Mouse (Mus musculus): ENCODE measurements around the gene Mup3.
"Not testable (repeated sequence)": the region's sequence is repeated elsewhere in the genome, so short reads cannot be mapped to it uniquely, and the experiment has no call there.

DNA sequence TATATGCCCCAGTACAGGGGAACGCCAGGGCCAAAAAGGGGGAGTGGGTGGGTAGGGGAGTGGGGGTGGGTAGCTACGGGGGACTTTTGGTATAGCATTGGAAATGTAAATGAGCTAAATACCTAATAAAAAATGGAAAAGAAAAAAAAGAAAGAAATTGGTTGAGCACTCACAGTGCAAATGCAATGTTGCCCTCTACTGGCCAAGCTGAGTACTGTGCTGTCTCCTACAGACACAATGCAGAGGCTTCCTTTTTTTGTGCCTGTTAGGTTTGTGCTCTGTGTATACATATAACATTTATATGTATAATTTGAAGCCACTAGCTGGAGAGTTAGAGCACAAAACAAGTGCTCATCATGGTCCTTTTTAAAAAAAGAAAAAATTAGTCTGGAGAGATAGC lies 16.2 kb upstream of the Mup3 start:
- not testable (repeated sequence) for TF ChIP-seq GATA1 (IDR thresholded peaks at IDR 0.05; ENCODE audit: borderline replicate concordance, low read length); GATA2 (IDR thresholded peaks at IDR 0.05; ENCODE audit: borderline replicate concordance, low read depth, low read length); TAL1 (conservative IDR thresholded peaks at IDR 0.05; ENCODE audit: low read depth, low read length)
- peak; percentile 29; the same call in 1 of the 2 replicates for TF ChIP-seq CTCF (IDR thresholded peaks at IDR 0.05; ENCODE audit: low read depth, low read length)

Measured in G1E (cell line).